Mouse (Mus musculus): ENCODE data around the gene Serpina11. TPM values are rescaled to one million over a fixed set of nuclear protein-coding genes. Genes with fewer than 3 reads are reported as not detected.

The Serpina11 gene
- total RNA-seq (2015) (0.22 and 0.34 TPM in 2 replicates), total RNA-seq (2017) (0.77 and 1.3 TPM in 2 replicates)

DNA sequence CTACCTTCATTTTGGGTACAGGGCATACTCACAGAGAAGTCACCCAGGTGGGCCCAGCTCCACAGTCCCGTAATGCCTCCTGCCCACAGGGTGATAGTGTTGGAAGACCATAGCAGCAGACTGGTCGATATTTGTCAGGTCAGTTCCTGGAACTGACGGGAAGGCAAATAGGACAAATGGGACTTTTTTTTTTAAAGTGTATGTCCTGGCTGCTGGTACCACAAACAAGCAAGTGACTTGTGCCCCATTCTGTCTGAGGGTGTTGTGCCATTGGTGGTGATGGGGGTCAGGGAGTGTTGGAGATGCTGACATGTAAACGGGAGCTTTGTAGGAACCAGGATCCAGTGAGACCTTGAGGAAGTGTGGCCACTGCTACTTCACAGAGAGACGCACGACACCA is at the start of gene Serpina11:
TSS of gene Serpina11 (minus strand) at position 101 of the 400 bp plus-strand sequence.
- ATAC-seq (ENCODE audit: poor library complexity, severe bottlenecking): no peak

- no peak for ATAC-seq (ENCODE audit: poor library complexity, severe bottlenecking)
Measured at GRCm38 (mm10) chr12:104038181-104038580, 48.4 kb upstream of the Serpina11 start.

DNA sequence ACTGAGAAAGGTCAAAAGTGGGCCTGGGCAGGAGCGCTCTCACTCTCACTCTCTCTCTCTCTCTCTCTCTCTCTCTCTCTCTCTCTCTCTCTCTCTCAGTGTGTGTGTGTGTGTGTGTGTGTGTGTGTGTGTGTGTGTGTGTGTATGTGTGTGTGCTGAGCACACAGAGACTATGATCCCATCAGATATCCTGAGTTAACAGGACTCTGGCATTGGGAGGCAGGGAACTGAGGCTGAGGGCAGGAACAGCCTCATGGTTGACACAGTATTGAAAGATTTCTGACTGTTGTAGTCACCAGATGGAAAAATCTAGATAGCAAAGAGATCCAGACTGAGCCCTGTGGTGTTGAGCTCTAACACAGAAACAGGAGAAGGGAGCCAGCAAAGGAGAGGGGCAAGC is 44.0 kb upstream of the Serpina11 start:
- no peak for ATAC-seq (ENCODE audit: poor library complexity, severe bottlenecking)

DNA sequence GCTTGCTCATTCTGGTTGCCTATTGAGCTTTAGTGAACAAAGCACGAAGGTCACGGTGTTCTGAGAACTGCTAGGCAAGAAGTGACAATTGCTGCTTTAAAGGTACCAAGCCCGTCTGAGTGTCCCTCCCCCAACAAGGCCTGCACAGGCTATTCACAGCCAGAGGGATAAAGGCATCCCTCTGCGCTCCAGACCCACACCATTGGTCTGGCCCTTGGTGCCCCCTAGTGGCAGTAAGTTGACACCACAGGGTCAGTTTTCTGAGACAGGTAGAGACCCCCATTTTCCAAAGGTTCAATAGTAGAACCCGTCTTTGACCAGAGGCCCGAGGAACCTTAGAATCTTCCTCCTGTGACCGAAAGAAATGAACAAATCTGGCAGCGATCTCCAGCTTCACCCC is 40.2 kb upstream of the Serpina11 start:
- peak; percentile 81 for ATAC-seq (ENCODE audit: poor library complexity, severe bottlenecking)

- ATAC-seq (ENCODE audit: poor library complexity, severe bottlenecking): no peak
Measured at GRCm38 (mm10) chr12:104015280-104015679, 25.5 kb upstream of the Serpina11 start.

DNA sequence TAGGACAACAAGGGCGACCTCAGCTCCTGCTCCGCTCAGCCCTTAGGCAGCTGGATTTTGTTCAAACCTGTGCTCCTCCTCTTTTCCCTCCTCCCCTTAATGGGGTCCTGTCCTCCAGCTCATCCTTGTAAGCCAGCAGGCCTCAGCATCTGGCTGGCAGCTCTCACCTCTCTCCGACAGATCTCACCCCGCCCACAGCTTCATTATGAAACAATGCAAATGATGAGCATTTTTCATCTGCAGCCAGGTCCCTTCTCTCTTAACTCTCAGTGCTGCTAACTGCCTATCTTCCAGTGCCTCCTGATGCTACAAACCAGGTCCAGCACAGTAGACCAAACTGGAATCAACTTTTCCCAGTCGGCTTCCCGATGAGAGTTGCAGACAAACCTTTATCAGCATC is 23.9 kb upstream of the Serpina11 start, which contains the start of gene Serpina9:
TSS of gene Serpina9 (minus strand) at position 136 of the 400 bp plus-strand sequence.
- no peak for ATAC-seq (ENCODE audit: poor library complexity, severe bottlenecking)

- ATAC-seq (ENCODE audit: poor library complexity, severe bottlenecking): no peak
Measured at GRCm38 (mm10) chr12:104004689-104005088, 14.9 kb upstream of the Serpina11 start.

DNA sequence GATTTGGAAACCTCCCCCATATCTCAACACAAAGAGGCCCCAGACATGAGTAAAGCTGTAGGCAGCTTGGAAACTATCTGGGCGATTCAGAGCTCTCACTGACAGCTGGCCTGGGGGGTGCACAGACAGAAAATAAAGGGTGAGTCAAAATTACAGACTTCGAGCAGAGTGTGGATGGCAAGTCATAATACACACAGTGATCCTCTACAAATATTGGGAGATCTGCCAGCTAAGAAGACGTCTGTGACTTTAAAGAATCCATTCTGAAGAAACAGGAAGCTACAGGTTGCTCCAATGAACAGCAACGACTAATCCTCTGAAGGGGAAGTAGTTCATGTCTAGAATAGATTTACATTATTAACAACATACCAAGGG is 13.5 kb upstream of the Serpina11 start:
- ATAC-seq (ENCODE audit: poor library complexity, severe bottlenecking): peak; percentile 77

- no peak for ATAC-seq (ENCODE audit: poor library complexity, severe bottlenecking)
Measured at GRCm38 (mm10) chr12:104002569-104003237, 12.9 kb upstream of the Serpina11 start.

GRCm38 (mm10) chr12:104000594-104000993 is 10.8 kb upstream of the Serpina11 start:
- ATAC-seq (ENCODE audit: poor library complexity, severe bottlenecking): peak; percentile 25

- no peak for ATAC-seq (ENCODE audit: poor library complexity, severe bottlenecking)
Measured at GRCm38 (mm10) chr12:103999611-104000010, 9.9 kb upstream of the Serpina11 start.

- ATAC-seq (ENCODE audit: poor library complexity, severe bottlenecking): no peak
Measured at GRCm38 (mm10) chr12:103996513-103996912, 6.8 kb upstream of the Serpina11 start.

DNA sequence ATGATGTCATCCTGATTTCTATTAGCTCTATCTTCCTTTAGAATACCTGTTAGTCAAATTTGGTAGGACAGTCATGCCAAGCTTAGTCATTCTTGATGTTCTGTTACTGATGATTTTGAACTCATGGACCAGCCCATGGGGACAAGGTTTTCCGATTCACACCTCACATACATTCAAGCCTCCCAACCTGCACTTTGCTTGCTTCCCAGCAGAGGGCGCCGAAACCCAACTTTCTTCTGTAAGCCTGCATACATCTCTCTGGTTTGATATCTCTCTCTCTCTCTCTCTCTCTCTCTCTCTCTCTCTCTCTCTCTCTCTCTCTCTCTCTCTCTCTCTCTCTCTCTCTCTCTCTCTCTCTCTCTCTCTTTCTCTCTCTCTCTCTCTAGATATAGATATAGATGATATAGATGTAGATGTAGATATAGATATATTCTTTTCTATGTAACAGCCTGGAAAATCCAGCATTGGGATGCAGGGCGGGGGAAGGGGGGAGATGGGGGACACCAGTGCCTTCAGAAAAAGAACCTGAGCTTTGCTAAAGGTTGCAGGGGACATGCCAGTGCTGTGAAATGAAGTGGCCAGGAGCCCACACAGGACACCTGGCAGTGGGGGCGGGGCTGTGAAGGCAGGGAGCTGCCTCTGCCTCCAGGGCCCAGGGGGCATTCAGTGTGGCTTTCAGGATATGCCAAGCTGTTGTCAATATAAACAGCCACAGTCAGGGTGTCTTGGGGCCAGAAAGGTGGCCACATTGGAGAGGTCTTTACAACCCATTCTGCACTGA is 5.7 kb upstream of the Serpina11 start:
- ATAC-seq (ENCODE audit: poor library complexity, severe bottlenecking): peak; percentile 47; the same call in 1 of the 2 replicates

DNA sequence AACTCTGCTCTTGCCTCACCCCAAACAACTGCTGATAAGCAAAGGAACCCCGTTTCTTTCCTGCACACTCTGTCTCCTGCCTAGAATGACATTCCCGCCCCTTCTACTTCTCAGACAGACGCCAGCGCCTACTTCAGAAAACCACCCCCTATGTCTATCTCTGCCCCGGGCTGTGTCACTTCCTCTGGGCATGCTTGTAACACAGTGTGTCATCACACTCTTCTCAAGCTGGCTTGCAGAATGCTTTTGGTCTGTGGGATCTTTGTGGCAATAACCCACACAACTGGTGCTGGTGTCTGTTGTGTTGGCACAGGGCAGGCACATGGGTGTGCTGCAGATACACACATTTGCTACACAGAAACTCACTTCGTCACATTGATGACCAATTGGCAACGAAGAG is 3.2 kb upstream of the Serpina11 start:
- peak; percentile 65 for ATAC-seq (ENCODE audit: poor library complexity, severe bottlenecking)

- no peak for ATAC-seq (ENCODE audit: poor library complexity, severe bottlenecking)
Measured at GRCm38 (mm10) chr12:103989514-103989767, 316 bp downstream of the Serpina11 start.

GRCm38 (mm10) chr12:103988754-103989513 is 823 bp downstream of the Serpina11 start:
- peak; percentile 55 for ATAC-seq (ENCODE audit: poor library complexity, severe bottlenecking)

GRCm38 (mm10) chr12:103985868-103986267 is 3.9 kb downstream of the Serpina11 start:
- peak; percentile 38 for ATAC-seq (ENCODE audit: poor library complexity, severe bottlenecking)

- ATAC-seq (ENCODE audit: poor library complexity, severe bottlenecking): no peak
Measured at GRCm38 (mm10) chr12:103984935-103985334, 4.8 kb downstream of the Serpina11 start.

GRCm38 (mm10) chr12:103981646-103982360 is 8.0 kb downstream of the Serpina11 start:
- ATAC-seq (ENCODE audit: poor library complexity, severe bottlenecking): no peak

- no peak for ATAC-seq (ENCODE audit: poor library complexity, severe bottlenecking)
Measured at GRCm38 (mm10) chr12:103978294-103978693, 11.5 kb downstream of the Serpina11 start.

DNA sequence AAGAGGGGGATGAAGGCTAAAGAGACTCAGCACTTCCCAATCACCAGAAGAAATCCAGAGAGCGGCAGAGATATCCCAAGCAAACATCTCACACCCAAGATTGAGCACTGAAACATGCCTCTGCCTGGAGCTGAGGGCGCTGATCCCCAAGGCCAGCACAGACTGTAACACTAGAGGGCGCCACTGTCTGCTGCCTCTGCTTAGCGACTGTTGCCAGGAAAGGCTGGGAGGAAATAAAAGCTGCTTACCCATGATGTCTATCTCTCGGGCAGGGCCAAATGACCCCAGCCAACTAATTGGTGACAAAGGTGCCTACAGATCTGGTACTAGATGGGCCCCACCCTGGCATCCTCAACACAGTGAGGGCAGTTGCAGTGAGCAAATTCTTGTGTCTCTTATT is 11.9 kb downstream of the Serpina11 start:
- peak; percentile 80 for ATAC-seq (ENCODE audit: poor library complexity, severe bottlenecking)

Data from megakaryocyte, adult 5-6 weeks (primary cell).